Mouse (Mus musculus) retina, adult 2 months (tissue): Measurements from ENCODE around the gene Cerk.
A peak's percentile ranks its signal among the peaks of the same experiment; 100 is the strongest.
"Not testable (repeated sequence)": the region's sequence is repeated elsewhere in the genome, so short reads cannot be mapped to it uniquely, and the experiment has no call there.

Source experiments
- DNase-seq: peaks from one replicate; pipeline ENCODE4 v3.0.0-alpha.2; 2012; ENCODE audit warnings: low read depth, low spot score

Cerk gene

DNA sequence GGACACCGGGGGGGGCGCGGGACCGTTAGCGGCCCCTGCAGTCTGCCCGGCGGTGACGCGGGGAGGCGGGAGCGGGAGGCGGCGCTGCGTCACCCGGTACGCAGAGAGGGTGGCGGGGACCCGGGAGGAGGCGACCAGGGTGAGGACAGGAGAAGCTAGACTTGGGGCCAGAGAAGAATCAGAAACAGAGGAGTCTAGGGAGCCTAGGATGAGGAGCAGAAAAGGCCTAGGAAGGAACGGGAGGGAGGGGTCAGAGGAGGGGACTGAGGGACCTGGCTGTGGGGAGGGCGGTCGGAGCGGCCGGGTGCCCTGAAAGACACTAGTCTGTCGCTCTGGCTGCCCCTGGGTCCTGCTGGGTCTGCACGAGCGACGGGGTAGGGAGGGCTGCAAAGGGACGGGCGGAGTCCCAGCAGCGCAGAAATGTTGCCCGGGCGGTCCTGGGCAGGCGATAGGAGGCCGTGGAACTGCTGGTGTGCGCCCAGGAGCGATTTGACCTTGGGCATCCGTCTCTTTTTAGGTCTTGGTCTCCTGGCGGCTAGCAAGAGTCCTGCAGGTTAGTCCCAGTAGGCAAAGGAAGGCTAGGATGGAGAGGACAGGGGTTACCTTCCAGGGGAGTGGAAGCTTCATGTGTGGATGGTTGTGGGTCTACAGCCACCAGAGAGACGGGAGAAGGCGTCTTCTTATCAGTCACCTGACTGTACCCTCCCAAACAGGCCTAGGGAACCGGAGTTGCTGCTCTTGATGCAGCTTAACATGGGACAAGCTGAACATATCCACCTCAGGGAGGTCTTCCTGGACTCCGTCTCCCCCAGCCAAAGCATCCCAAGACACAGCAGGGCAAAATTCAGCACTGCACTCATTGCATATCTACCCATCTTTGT is at the start of gene Cerk:
TSS of gene Cerk (minus strand) at position 453 of the 881 bp plus-strand sequence.
- DNase-seq, result no peak

DNA sequence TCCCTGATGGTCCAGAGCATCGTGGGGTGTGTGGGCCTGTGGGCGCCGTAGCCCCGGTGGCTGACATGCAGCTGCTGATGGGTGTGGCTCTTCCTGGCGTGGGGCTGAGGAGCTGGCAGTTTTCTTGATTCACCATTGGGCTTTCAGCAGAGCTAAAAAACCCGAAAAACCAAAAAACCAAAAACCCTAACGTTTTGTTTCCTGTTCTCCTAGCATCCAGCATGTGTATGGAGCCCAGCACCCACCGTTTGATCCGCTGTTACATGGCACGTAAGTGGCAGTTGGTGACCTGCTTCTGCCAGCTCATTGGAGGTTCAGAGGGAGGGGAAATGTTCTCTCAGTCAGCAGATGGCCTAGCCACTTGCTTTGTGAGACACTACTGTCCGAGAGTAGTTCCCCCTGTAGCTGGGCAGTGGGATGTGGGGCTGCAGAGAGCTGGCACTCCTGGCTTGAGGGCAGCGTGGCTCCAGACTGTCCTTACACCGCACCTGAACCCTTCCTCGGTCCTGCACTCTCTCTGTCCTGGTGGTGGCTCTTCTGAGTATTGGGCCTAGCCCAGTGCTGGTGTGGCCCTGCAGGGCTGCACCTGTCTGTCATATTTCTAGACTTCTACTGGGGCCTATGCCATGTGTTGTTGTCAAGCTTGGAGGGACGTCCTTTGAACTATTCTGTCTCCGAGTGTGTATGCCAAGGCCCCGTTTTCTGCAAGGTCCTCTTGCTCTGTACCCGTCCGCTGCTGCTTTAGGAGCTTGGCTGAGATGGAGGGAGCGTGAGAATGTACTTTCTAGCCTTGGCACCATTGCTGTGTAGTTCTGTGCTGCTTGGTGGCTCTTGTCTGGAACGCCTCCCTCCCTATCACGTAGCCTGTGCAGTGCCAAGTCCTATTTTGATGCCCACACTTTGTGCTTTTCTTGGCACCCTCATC is 48.8 kb upstream of the Cerk start:
- no peak for DNase-seq

DNA sequence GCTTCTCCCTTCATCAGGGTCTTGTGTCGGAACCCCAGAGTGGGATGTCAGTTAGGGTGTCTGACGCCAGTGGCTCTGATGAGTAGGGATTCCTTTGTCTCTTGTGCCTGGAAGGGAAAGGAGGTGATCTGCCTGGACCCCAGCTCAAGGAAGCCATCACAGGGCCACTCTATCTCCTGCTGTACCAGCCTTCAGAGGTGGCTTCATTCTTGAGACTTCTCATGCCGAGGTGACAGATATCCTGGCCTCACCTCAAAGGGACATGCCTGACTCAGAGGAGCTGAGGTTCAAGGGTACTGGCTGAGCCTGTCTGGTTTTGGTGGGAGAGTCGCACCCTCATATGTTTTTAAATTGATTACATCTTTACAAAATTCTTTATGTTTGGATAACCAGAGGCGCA is 48.1 kb upstream of the Cerk start:
- no peak for DNase-seq

DNA sequence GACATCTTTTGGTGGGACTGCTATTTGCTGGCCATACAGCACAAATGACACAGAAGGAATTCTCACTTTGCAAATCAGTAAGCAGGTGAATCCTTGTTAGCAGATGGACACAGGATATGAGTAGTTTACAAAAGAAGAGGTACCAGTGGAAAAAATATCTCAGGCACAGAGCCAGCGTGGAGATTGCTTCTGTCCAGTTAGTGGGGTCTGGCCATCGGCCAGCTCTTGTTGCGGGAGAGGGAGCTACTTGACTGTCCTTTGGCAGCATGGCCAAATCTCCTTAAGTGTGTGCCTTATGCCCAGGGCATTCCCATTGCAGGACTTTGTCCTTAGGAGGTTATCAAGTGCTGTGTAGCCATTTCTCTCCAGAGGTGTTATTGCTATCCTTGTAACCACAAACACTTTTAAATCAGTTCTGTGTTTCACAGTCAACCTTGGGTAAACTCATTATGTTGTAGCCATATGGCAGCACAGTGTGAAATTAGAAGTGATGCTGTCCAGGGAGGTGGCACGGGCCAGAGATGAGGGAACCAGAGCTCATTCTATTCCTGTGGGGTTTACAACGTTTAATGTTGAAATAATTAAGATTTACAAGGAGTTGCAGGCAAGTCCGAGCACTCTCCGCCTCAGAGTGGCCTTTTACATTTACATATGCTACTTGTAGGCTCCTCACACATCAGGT is 46.0 kb upstream of the Cerk start:
- no peak for DNase-seq

DNA sequence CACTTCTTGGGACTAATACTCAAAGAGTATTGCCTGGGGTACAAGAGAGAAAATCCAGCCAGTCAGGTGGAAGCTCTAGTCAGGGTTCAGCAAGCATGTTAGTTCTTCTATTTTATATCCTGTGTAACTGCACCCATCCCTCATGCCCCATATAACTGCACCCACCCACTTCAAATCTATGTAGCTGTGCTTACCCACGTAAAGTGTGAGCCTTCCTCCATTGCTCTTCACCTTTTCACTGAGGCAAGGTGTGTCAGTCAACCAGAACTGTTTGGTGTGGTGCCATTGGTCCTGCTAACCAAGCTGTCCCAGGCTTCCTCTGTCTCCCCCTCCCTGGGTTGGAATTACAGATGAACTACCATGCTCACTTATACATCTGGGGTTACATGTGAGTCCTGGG is 45.2 kb upstream of the Cerk start:
- DNase-seq, result no peak

DNA sequence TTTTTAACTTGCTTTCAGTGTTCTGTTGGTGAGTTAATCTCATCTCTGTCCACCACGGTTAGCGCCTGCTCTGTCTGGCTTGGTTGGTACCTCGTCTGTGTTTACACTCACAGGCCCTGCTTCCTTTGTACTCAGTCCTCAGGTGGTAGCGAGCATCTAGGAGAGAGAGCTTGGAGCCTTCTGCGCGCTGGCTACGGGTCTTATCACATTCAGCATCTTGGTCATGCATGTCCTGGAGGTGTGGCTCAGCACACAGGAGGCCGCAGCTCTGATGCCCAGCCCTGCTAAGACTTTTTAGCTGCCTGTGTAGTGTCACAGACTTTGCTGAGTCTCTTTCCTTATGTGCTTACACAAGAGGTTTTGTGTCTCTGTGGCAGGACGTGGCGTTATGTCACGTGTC is 43.7 kb upstream of the Cerk start:
- no peak for DNase-seq

DNA sequence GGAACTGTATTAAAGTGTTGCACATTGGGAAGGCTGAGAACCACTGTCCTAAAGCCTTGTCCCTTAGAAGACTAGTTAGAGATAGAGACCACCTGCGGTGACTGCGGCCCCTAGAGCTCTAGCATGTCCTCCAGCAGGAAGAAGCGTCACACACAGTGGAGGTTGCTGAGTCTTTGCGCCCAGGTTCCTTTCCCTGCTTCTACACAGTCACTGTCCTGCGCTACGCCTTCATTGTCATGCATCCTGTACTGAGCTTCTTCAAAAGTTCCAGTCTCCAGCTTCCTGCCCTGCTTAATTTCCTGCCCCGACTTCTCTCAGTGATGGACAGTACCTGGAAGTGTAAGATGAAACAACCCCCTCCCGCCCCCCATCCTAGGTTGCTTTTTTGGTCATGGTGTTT is 43.1 kb upstream of the Cerk start:
- no peak for DNase-seq

DNA sequence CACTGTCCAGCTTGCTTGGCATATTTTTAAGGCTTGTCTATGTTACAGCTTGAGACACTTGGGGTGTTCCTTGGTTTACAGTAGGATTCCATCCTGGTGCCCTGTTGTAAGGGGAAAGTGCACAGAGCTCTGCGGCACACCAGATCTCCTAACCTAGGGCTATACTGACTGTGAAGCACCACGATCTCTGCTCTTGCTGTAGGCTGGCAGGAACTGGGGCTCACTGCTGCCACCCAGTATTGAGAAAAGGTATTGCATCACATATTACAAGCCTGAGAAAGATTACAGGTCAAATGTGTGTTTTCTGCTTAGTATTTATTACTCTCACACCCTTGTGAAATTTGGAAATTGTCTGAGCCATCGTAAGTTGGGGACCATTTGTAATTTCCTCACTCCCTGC is 42.2 kb upstream of the Cerk start:
- DNase-seq, result no peak

DNA sequence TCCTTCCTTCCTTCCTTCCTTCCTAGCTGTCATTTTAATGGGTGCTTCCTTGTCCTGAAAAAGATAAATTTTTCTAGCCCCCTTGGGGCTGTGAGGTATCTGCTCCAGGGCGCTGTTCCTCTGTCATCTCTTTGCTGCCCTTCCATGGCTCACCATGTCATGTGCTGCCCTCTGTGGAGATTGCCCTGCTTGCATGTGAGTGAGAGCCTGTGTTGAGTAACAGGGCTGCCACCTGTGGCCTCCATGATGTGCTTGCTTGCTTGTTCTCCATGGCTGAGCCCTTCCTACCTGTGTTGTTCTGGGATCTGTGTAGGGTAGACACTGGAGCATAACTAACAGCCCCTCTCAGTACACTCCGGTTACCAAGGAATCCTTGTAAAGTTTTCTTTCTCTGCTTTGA is 41.0 kb upstream of the Cerk start:
- no peak for DNase-seq

DNA sequence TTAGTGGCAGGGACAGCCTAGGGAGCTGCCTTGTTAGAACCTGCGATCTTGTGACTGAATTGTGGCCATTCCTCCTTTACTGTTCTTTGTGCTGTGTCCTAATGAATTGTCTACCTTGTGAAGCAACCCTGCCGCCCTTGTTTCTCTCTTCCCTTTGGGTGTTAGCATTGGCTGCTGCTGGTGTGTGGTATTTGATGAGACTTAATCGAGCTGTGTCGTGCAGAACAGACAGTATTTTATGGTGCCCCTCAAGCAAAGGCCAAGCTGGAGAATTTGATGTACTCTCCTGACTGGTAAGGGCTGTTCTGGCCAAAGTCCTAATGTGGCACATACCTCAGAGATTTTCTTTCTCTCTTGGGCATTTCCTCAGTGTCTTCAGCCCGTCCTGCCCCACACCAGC is 40.3 kb upstream of the Cerk start:
- DNase-seq, result no peak

DNA sequence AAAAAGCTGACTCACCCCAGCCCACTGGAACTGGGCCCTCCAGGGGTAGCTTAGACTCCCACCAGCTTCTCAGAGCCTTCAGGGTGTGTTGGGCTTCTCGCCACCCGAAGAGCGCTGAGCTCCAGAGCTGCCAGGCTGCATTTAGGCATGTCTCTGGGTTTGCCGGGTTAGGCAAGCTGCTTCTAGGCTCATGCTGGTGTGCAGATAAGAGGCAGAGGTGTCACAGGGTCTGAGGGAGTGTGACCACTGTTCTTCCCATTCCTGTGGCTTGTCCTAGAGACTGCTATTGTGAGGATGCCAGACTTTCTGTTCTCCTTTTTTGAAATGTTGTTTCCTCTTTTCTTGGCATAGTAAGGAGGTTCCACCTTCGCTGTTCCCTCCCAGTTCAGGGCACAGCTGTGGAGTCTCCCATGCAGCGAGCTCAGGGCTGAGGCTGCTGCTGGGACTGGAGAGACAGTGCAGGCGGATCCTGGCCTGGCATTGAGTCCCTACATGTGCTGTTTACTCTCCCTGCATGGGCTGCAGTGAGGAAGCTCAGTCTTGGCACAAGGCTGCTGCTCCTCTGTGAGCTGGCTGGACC is 39.1 kb upstream of the Cerk start:
- no peak for DNase-seq

DNA sequence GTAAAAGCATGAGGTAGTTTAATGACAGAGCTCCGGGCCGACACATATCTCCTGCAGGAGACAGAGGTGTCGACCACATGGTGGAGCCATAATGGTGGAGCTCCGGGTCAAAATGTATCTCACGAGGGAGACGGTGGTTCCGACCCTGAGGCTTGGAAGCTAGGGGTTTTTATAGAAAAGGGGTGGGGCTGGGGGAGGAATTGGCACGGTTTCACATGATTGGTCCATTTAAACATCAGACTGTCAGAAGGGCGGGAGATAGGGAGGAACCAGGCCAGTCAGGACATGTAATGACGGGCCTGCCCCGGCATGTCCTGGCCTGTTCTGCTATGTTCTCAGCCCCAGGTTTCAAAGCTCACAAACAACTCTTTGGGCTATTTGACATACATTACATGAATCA is 36.0 kb upstream of the Cerk start:
- DNase-seq, result not testable (repeated sequence)

DNA sequence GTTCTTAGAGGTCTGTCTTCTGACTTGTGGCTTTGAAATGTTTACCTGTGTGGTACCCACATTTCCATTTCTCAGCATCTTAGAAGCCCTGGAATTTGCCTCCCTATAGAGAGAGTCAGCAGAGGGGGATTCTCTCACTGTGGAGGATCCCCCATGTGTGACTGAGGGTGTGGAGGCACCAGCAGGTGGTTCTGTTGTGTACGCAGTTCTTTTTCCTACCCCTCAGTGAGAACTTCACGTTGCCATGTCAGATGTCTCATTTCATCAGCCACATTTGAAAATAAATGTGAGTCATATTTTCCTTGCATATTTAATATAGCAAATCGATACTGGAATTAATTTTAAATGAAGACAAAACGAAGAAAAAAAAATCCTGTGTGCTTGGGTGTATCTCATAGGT is 35.4 kb upstream of the Cerk start:
- no peak for DNase-seq

DNA sequence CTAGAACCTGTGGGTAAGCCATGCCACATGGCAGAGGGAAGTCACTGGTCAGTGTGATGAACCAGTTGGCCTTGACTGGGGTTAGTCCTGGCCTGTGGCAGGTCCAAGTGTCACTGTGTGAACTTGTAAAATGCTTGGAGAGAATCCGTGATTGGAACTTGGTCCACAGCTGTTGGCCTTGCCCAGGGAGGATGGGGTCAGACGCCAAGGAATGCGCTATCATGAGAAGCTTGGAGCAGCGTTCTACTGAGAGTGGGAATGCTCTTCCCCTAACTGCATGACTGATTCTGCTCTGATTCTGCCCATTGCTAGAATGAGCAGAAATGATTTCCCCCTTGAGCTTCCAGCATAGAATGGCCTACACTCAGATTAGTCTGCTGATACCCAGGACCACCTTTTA is 34.8 kb upstream of the Cerk start:
- DNase-seq, result no peak

DNA sequence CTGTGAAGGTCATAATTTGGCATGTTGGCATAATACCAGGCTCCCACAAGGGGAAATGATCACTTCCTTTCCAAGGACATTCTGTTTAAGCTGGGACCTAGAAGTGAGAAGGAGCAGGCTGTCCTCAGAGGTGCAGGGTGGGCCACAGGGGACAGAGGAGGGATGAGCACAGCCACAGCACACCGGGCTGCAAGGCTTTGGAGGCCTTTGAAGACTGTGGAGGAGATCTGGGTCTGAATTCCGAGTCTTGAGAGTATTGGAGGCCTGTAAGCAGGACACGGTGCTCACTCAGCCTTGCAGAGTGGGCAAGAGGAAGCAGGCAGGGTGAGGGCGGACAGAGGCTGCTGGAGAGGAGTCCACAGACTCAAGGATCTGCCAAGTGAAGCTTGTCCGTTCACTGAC is 34.3 kb upstream of the Cerk start:
- DNase-seq, result no peak

DNA sequence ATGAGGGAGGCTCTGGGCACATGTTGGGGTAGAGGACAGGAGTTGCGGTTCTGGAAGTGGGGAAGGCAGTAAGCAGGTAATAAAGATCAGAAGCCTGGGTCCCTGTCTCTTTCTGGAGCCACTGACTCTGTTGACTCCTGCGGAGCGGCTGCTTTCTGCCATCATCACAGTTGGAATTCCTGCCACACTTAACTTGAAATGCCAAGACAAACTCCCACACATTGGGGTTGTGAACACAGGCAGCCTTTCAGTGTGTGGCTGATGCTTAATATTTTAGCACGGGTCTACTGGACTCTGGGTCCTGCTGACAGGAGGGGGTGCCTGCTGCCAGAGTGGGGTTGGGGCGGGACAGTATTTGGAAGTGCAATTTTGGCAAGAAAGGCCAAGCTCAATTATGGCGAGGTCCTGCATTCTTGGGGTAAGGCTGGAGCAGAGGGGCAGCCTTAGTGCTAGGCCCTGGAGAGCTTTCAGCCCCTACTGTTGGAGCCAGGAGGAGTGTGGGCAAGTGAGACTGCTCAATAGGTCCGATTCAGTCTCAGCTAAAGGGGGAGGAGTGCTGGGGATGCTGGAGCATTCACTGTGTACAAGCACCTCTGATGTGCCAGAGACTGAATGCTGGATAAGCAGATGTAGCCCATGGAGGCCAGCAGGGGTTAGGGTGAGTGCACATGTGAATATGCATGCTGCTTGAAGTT is 33.7 kb upstream of the Cerk start:
- DNase-seq, result no peak

DNA sequence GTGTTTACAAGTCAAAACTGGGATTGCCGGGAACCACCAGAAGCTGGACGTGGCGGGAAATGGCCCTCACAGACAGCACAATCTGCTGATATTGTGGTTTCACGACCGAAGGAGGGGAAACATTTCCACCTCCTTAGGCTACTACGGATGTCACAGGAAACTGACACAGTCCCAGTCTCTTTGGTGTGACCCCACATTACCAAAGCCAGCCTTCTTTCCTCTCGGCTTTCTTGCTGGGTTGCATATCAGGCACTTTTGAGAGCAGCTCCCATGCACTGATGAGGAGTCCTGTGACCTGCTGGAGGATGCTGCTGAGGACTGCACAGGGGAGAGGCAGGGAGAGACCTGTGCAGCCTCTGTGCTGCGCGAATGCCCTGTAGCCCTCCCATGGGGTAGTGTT is 30.7 kb upstream of the Cerk start:
- not testable (repeated sequence) for DNase-seq

DNA sequence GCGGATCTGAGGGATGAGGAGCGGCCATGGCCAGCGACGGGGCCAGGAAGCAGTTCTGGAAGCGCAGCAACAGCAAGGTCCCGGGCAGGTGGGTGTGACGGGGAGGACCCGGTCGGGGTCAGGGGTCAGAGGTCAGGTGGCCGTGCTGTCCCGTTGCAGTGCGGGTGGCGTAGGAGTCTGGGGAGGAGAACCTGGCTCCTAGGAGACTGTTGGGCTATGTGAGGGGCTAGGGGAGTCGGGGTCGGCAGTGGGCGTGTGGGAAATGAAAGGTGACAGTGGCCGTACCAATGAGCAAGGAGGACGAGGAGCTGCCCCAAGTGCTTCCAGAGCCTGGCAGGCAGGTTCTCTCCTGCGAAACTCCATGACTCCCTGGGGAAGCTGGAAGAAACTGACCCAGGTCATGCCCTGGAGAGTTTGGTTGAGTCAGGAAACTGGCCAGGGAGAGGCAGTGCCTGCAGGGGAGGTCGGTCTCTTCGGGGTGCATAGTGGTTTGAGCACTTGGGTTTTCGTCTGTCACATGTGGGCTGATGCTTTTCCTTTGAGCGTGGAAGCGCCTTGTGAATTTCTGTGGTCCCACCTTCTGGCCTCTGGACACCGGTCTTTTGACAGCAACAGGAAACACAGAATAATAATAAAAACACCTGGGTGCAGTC is 28.7 kb upstream of the Cerk start:
- DNase-seq, result no peak

DNA sequence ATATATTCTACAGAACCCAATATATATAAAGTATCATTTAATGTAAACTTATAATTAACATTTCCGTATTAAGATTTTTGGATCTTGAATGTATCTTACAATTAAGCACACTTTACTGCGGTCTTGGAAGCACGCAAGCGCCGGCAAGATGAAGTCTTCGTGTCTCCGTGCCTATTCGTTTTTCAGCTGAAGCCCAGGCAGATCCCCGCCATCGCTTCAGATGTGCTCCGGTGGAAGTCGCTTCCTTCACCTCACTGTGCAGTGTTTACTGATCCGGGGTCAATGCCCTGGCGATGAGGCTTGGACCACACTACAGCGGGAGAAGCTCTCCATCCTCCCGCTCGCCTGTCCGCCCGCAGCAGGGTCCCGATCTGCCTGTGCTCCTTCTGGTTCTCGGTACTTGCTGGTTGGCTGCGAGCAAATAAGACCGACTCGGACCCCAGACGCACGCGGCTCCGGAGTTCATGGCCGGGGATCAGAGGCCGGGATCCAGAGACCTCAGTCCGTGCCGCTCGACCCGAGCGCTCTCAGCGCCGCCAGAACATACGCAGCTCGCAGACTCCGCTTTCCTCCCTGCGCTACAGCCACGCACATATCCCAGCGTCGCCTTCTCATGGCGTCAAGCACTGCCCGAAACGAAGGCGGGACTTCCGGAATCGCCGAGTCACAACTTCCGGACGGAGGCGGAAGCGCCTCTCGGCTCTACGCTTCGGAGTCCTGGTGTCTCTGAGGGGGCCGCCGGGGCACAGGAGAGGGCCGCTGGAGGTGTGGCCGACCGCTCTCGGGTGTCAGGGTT is 28.0 kb upstream of the Cerk start, which contains the start of gene Tbc1d22a:
TSS of gene Tbc1d22a (plus strand) at position 707 of the 796 bp plus-strand sequence.
- DNase-seq, result peak; percentile 87

DNA sequence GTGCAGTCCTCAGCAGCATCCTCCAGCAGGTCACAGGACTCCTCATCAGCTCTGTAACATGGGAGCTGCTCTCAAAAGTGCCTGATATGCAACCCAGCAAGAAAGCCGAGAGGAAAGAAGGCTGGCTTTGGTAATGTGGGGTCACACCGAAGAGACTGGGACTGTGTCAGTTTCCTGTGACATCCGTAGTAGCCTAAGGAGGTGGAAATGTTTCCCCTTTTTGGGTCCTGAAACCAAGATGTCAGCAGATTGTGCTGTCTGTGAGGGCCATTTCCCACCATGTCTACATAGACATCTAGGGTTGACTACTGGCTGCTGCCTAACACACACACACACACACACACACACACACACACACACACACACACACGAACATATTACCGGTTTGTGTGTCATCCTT is 26.3 kb upstream of the Cerk start:
- not testable (repeated sequence) for DNase-seq
